Mouse (Mus musculus) erythroblast, embryonic 14.5 days (primary cell): ENCODE data around the gene Snx12.

ENCODE experiments used
- GATA1 ChIP-seq: IDR thresholded peaks from 2 replicates; pipeline ENCODE4 v1.6.1; 2012; ENCODE audit warnings: low read length, inconsistent platforms, mixed read lengths
- TAL1 ChIP-seq: IDR thresholded peaks from 3 replicates; pipeline ENCODE4 v1.6.1; 2012; ENCODE audit warnings: low read length, inconsistent platforms, mixed read lengths

DNA sequence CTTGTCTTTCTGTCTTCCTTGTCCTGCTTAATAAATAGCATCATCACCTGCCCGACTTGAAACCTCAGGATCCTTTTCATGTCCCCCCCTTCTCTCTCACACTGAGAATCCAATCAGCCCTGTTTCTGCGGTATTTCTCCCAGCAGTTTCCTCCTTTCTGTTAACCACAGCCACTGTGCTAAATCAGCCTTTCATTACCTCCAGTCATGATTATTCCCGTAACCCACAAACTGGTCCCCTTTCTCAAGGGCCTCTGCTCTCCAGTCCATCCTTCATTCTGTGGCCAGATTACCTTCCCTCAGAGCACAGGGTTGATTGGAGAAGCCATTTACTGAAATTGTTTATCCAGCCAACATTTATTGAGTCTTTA lies 46.4 kb upstream of the Snx12 start, which contains the start of gene Gm20489:
- TF ChIP-seq GATA1 = no peak
- TF ChIP-seq TAL1 = no peak
